Mouse (Mus musculus) G1E (cell line): ENCODE measurements around the gene Rhox4a2.
"Not testable (repeated sequence)": the region's sequence is repeated elsewhere in the genome, so short reads cannot be mapped to it uniquely, and the experiment has no call there.

Experiments used
- CTCF ChIP-seq: IDR thresholded peaks from 2 replicates; pipeline ENCODE4 v1.5.1; 2012; ENCODE audit warnings: low read depth, low read length, inconsistent platforms, mixed read lengths
- GATA1 ChIP-seq: IDR thresholded peaks from 2 replicates; pipeline ENCODE4 v1.6.1; 2012; ENCODE audit warnings: borderline replicate concordance, low read length, inconsistent platforms, mixed read lengths
- TAL1 ChIP-seq: conservative IDR thresholded peaks from 2 replicates; pipeline ENCODE4 v1.6.1; 2012; ENCODE audit warnings: low read depth, low read length, inconsistent platforms, mixed read lengths

DNA sequence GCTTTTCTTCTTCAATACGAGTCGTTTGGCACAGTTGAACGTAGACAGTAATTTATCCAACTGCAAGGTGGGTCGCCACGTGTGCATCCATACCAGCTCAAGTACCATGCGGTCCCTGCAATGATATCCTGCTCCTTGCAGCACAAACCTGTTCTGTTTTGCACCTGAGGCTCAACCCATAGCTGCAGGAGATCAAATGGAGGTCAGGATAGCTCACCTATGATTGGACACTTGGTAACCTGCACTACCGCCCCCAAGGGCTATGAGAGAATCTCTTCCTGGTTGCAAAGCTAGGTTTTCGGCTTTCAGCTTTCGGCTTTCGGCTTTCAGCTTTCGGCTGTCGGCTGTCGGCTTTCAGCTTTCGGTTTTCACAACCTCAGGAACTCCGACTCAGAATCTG lies 41.5 kb downstream of the Rhox4a2 start, which contains the start of gene Rhox4b:
- TF ChIP-seq CTCF, GATA1, TAL1: not testable (repeated sequence)
